Mouse (Mus musculus) ES-CJ7 (cell line): Measurements from ENCODE around the gene Unc13b.

Source experiments
- DNase-seq: peaks from one replicate; pipeline ENCODE4 v3.0.0; 2011; ENCODE audit warnings: low read depth, low spot score

Gene Unc13b

GRCm38 (mm10) chr4:43037860-43038566 lies 20.7 kb upstream of the Unc13b start:
- no peak for DNase-seq

- DNase-seq = no peak
Measured at GRCm38 (mm10) chr4:43038567-43039495, 19.9 kb upstream of the Unc13b start.

GRCm38 (mm10) chr4:43039609-43040008 lies 19.1 kb upstream of the Unc13b start:
- no peak for DNase-seq

- peak; percentile 98 for DNase-seq
Measured at GRCm38 (mm10) chr4:43040114-43040572, 18.6 kb upstream of the Unc13b start.

GRCm38 (mm10) chr4:43040881-43041547 lies 17.7 kb upstream of the Unc13b start:
- DNase-seq = no peak

GRCm38 (mm10) chr4:43043644-43044357 lies 15.0 kb upstream of the Unc13b start:
- DNase-seq = peak; percentile 85

- DNase-seq = no peak
Measured at GRCm38 (mm10) chr4:43044673-43045072, 14.1 kb upstream of the Unc13b start.

- no peak for DNase-seq
Measured at GRCm38 (mm10) chr4:43045285-43045658, 13.5 kb upstream of the Unc13b start.

- peak; percentile 99 for DNase-seq
Measured at GRCm38 (mm10) chr4:43045659-43046302, 13.0 kb upstream of the Unc13b start, which contains the start of gene Fam214b. Gene Fam214b, minus strand, starts transcription at chr4:43046220.

- DNase-seq = no peak
Measured at GRCm38 (mm10) chr4:43046607-43047006, 12.1 kb upstream of the Unc13b start.

GRCm38 (mm10) chr4:43047231-43047630 lies 11.5 kb upstream of the Unc13b start:
- DNase-seq = peak; percentile 90

GRCm38 (mm10) chr4:43052627-43053026 lies 6.1 kb upstream of the Unc13b start:
- peak; percentile 74 for DNase-seq

- no peak for DNase-seq
Measured at GRCm38 (mm10) chr4:43057654-43058053, 1.1 kb upstream of the Unc13b start.

- no peak for DNase-seq
Measured at GRCm38 (mm10) chr4:43058392-43058752, 381 bp upstream of the Unc13b start.

GRCm38 (mm10) chr4:43059697-43060096 lies 944 bp downstream of the Unc13b start:
- DNase-seq = no peak

- DNase-seq = no peak
Measured at GRCm38 (mm10) chr4:43060286-43060685, 1.5 kb downstream of the Unc13b start.

- DNase-seq = no peak
Measured at GRCm38 (mm10) chr4:43065471-43065870, 6.7 kb downstream of the Unc13b start.

GRCm38 (mm10) chr4:43074923-43075322 lies 16.2 kb downstream of the Unc13b start:
- DNase-seq = no peak

GRCm38 (mm10) chr4:43078071-43078718 lies 19.4 kb downstream of the Unc13b start:
- DNase-seq = no peak

GRCm38 (mm10) chr4:43082458-43082857 lies 23.7 kb downstream of the Unc13b start:
- DNase-seq = no peak
